Mouse (Mus musculus): ENCODE measurements around the gene Lancl1. TPM values are rescaled to one million over a fixed set of nuclear protein-coding genes. Genes with fewer than 3 reads are reported as not detected.

Lancl1 gene
- 16.4 and 31.6 TPM in 2 replicates for polyA plus RNA-seq (2012; ENCODE audit: low replicate concordance)

DNA sequence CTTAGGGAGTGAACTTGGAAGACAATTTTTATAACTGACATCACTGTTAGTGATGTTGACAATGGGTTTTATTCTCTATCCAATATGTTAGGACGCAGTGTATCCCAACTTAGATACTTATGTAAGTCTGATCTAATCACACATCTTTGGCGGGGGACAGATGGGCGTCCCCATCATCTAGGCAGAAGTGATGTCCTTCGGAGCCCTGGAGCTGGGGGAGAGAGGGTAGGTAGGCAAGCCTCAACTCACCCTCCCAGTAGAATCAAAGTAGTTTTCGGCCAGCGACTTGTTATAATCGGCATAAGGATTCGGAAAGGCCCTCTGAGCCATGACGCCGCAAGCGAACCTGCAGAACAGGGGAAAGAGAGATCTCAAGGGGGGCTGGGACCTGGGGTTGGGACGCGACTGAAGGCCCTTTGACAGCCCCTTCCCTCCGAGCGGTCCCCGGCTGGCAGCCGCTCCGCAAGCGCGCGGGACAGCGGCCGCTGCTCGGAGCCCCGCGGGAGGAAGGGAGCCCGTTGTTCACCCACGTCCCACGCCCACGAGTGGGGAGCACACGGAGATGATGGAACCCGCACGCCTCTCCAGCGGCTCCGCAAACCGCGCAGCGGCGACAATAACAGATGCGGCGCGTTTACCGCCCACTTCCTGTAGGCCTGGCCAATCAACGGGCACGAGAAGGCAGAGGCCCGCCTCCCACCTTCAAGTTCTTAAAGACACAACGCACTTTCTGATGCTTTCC, at the start of gene Lancl1:
Gene Lancl1 (minus strand): TSS at position 627 of the 742 bp plus-strand sequence.

Other genes with a start within 250 kb of the Lancl1 start
- 1.1 and 1.8 TPM in 2 replicates for gene Kansl1l, start 221.3 kb downstream of the Lancl1 start, polyA plus RNA-seq (2012; ENCODE audit: low replicate concordance)
- gene Acadl, start 175.6 kb downstream of the Lancl1 start, polyA plus RNA-seq (2012; ENCODE audit: low replicate concordance) = 6.8 and 9.2 TPM in 2 replicates
- gene Myl1, start 93.5 kb downstream of the Lancl1 start, polyA plus RNA-seq (2012; ENCODE audit: low replicate concordance) = not detected in 2 replicates
- gene Cps1, start 84.2 kb upstream of the Lancl1 start, polyA plus RNA-seq (2012; ENCODE audit: low replicate concordance) = not detected in 2 replicates